Mouse (Mus musculus): ENCODE measurements around the gene Vmn2r19. TPM values are rescaled to one million over a fixed set of nuclear protein-coding genes. Genes with fewer than 3 reads are reported as not detected.

Gene Vmn2r19
- polyA plus RNA-seq (2012; rRNA removed): not detected in 2 replicates

GRCm38 (mm10) chr6:123308033-123308432 is at the start of gene Vmn2r19:
TSS of gene Vmn2r19 (plus strand) at chr6:123308333.

GRCm38 (mm10) chr6:123261555-123262161 is 46.5 kb upstream of the Vmn2r19 start, which contains the start of gene Clec4d:
TSS of gene Clec4d (plus strand) at chr6:123262111.

GRCm38 (mm10) chr6:123289753-123290152 is 18.4 kb upstream of the Vmn2r19 start, which contains the start of gene Clec4e:
TSS of gene Clec4e (minus strand) at chr6:123289870.

Other genes with a start within 250 kb of the Vmn2r19 start
- 0.98 and 1.2 TPM in 2 replicates for gene Clec4a2, start 201.9 kb upstream of the Vmn2r19 start, polyA plus RNA-seq (2012; rRNA removed)
- gene Clec4b2, start 135.4 kb upstream of the Vmn2r19 start, polyA plus RNA-seq (2012; rRNA removed): not detected in 2 replicates
- 0.45 and 0.98 TPM in 2 replicates for gene Clec4n, start 78.5 kb upstream of the Vmn2r19 start, polyA plus RNA-seq (2012; rRNA removed)
- 0.05 and 0.10 TPM in 2 replicates for gene Clec4d, start 46.2 kb upstream of the Vmn2r19 start, polyA plus RNA-seq (2012; rRNA removed)
- 0.02 and 0.04 TPM in 2 replicates for gene Clec4e, start 18.5 kb upstream of the Vmn2r19 start, polyA plus RNA-seq (2012; rRNA removed)
- gene Vmn2r20, start 109.8 kb downstream of the Vmn2r19 start, polyA plus RNA-seq (2012; rRNA removed): not detected in 2 replicates
- not detected in 2 replicates for gene Vmn2r21, start 225.1 kb downstream of the Vmn2r19 start, polyA plus RNA-seq (2012; rRNA removed)